Mouse (Mus musculus): Measurements from ENCODE around the gene Alas2.

DNA sequence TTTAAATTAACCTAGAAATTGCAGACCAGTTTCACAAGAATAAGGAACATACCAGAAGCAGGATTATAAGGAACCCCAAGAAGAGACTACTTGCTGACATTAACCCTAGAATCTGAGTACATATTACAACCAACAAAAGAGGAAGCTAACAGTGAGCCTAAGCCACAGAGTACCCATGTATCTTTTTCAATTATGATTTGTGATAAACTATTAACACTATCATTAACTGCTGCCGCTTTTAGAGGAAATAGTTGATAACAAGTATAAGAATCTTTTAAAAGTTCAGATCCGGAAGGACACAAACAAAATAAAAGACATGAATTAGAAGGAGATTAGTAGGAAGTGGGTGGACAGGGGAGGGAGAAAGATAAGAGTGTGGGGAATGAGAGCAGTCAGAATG is 7.1 kb upstream of the Alas2 start:
- TF ChIP-seq CTCF (IDR thresholded peaks at IDR 0.05; ENCODE audit: extremely low read depth, insufficient read length, insufficient replicate concordance, low read depth, low read length) (no peak), POLR2A (IDR thresholded peaks at IDR 0.05; ENCODE audit: low read depth, low read length) (no peak)

Data from small intestine, adult 2 months (tissue).